Mouse (Mus musculus): ENCODE results near the gene Ncoa3.

DNA sequence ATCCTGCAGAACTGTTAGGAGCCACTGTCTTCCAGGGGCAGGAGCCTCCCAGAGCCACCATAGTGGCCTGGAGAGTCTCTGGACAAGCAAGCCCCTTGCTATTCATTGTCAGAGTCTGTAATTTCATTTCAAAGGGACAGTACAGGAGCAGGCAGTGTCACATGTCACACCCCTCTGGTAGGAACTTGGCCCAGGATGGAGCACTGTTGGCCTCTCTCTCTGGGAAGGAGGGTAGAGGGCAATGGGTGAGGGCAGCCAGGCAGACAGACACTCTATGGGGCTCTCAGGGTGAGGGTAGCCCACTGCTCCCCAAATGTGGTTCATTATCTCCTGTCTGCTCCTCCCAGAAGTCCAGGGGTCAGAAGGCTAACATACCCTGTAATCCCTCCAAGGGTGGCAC, 99.2 kb downstream of the Ncoa3 start:
- TF ChIP-seq CTCF (IDR thresholded peaks at IDR 0.05; ENCODE audit: low read depth) (no peak), EP300 (IDR thresholded peaks at IDR 0.05; ENCODE audit: low read depth) (no peak)

Data from liver, postnatal 0 days (tissue).